9 mouse cellular contexts compared by ENCODE assay signal in the genomic region with DNA sequence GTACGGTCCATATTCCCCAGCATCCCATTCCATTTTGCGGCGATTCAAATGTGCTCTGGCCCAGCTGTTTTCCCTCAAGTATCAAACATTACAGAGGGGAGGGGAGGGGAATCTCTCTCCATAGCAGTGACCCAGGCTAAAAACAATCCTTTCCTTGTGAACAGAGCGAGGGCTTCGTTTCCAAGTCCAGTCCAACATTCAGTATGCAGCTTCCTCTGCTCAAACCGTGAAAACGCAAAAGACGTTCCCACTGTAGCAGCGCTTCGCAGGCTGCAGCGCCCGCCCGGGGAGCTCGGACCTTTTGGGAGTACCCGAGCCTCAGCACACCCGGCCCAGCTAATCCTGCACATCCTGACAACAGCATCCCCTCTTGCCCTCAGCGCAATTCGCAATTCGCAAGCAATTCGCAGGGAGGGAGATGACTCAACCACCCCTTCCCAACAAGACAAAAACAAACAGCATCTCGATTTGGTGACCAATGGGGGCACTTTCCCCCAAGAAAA.
DNase-seq lines count a peak whose midpoint lies in the region; ATAC-seq and TF ChIP-seq lines count a peak whose summit lies in the region.
"Had no signal": no experiment of that assay in that cellular context is flagged by ENCODE, and none has a peak within 500 bp of the region (broad histone marks: within the 10 kb centered on the region; RNA-seq: fewer than 3 reads in every experiment).

No protein-coding gene starts in this region.

- ATAC-seq in heart, embryonic 14.5 days (ENCODE audit: insufficient number of reproducible peaks, insufficient read depth, low FRiP score, low read depth) = no peak
- peak; percentile 57 for ATAC-seq in lung, postnatal 0 days

- no peak for TF ChIP-seq POLR2A in kidney, adult 2 months (IDR thresholded peaks at IDR 0.05; ENCODE audit: low read depth, low read length)
- no peak for TF ChIP-seq POLR2A in cortical plate, adult 2 months (IDR thresholded peaks at IDR 0.05; ENCODE audit: extremely low read depth, insufficient read depth, low read length)

- peak; percentile 19 for DNase-seq in kidney, adult 2 months
- no peak for DNase-seq in kidney, postnatal 25 days
- peak; percentile 78 for DNase-seq in lung, postnatal 0 days (ENCODE audit: low spot score)
- no peak for DNase-seq in right cerebral cortex, postnatal 25 days
- no peak for DNase-seq in ovary, postnatal 10 days (ENCODE audit: low spot score)
- DNase-seq in B cell, adult 2 months = no peak

- 53% methylated on average over 21 of the region's 21 CpGs for WGBS in kidney, adult 2 months
- WGBS in heart, embryonic 14.5 days = 56% methylated on average over 21 of the region's 21 CpGs
- 37% methylated on average over 21 of the region's 21 CpGs for WGBS in lung, postnatal 0 days

- H3K27ac ChIP-seq in kidney, adult 2 months (ENCODE audit: insufficient read depth, low read depth, low read length) = peak overlapping the region; percentile 13
- peak overlapping the region; percentile 78 for H3K27ac ChIP-seq in cortical plate, adult 2 months (ENCODE audit: insufficient read depth, low read length)
- peak overlapping the region; percentile 15 to 53; a peak in 3 of 4 replicates for H3K27ac ChIP-seq in heart, embryonic 14.5 days (replicated peaks in 1 of 2; ENCODE audit: control insufficient read depth in 1 of 2, insufficient read depth in 1 of 2, low read depth in 2 of 2, low read length in 2 of 2)
- peak overlapping the region; percentile 77 for H3K27ac ChIP-seq in lung, postnatal 0 days (ENCODE audit: low read length)

- no peaks in the 10 kb centered on the region for H3K9me3 ChIP-seq in heart, embryonic 14.5 days (ENCODE audit: control insufficient read depth, low read length)
- no peaks in the 10 kb centered on the region for H3K9me3 ChIP-seq in lung, postnatal 0 days (ENCODE audit: low read length)

- TF ChIP-seq EP300 in lung, postnatal 0 days (IDR thresholded peaks at IDR 0.05) = no peak

- H3K4me3 ChIP-seq in kidney, adult 2 months (ENCODE audit: insufficient read depth, low read depth, low read length) = no peak overlapping the region
- no peak overlapping the region for H3K4me3 ChIP-seq in cortical plate, adult 2 months (ENCODE audit: insufficient read depth, low read length)
- H3K4me3 ChIP-seq in heart, embryonic 14.5 days (ENCODE audit: control insufficient read depth in 1 of 2, insufficient read depth in 1 of 2, low read depth in 1 of 2, low read length in 2 of 2) = no peak overlapping the region
- no peak overlapping the region for H3K4me3 ChIP-seq in lung, postnatal 0 days (ENCODE audit: low read depth, low read length)

- H3K36me3 ChIP-seq in kidney, adult 2 months (ENCODE audit: control insufficient read depth, insufficient read depth, low read length) = no peaks in the 10 kb centered on the region
- no peaks in the 10 kb centered on the region for H3K36me3 ChIP-seq in heart, embryonic 14.5 days (ENCODE audit: control insufficient read depth, insufficient read depth, low read length)
- no peaks in the 10 kb centered on the region for H3K36me3 ChIP-seq in lung, postnatal 0 days (ENCODE audit: insufficient read depth, low read length)

- no peak overlapping the region for H3K9ac ChIP-seq in heart, embryonic 14.5 days (ENCODE audit: low read length)
- no peak overlapping the region; the same call in 1 of the 2 replicates for H3K9ac ChIP-seq in lung, postnatal 0 days (replicated peaks; ENCODE audit: low read depth)

- 0 out of 2 replicates have a peak, but pooled peaks cover 2% of the 10 kb centered on the region for H3K4me1 ChIP-seq in kidney, adult 2 months (ENCODE audit: control insufficient read depth, insufficient read depth, low read length)
- H3K4me1 ChIP-seq in cortical plate, adult 2 months (ENCODE audit: control insufficient read depth, insufficient read depth, low read length) = peaks cover 3% of the 10 kb centered on the region
- H3K4me1 ChIP-seq in heart, embryonic 14.5 days (ENCODE audit: control insufficient read depth in 2 of 2, insufficient read depth in 2 of 2, low read length in 2 of 2) = peaks cover 2 to 11% of the 10 kb centered on the region in 2 experiments; a peak in 3 of 4 replicates
- H3K4me1 ChIP-seq in lung, postnatal 0 days (ENCODE audit: insufficient read depth, low read depth, low read length) = no peaks in the 10 kb centered on the region; the same call in 1 of the 2 replicates

- H3K27me3 ChIP-seq in kidney, adult 2 months (replicated peaks; ENCODE audit: control insufficient read depth, insufficient read depth, low read length) = no peaks in the 10 kb centered on the region
- H3K27me3 ChIP-seq in heart, embryonic 14.5 days (ENCODE audit: control insufficient read depth, insufficient read depth, low read length) = no peaks in the 10 kb centered on the region
- H3K27me3 ChIP-seq in lung, postnatal 0 days (replicated peaks; ENCODE audit: insufficient read depth, low read length) = no peaks in the 10 kb centered on the region
- H3K27me3 ChIP-seq: CH12.LX had no signal

- peak overlapping the region; percentile 21; the same call in 1 of the 2 replicates for H3K4me2 ChIP-seq in heart, embryonic 14.5 days (ENCODE audit: low read length)
- H3K4me2 ChIP-seq in lung, postnatal 0 days (replicated peaks; ENCODE audit: low read depth, low read length) = peak overlapping the region; percentile 6; the same call in 1 of the 2 replicates

- TF ChIP-seq CTCF in kidney, adult 2 months (conservative IDR thresholded peaks at IDR 0.05; ENCODE audit: insufficient read depth, insufficient read length, low read depth, low read length) = no peak
- no peak for TF ChIP-seq CTCF in cortical plate, adult 2 months (IDR thresholded peaks at IDR 0.05; ENCODE audit: extremely low read depth, insufficient read depth, low read length)
- TF ChIP-seq CTCF in lung, postnatal 0 days (IDR thresholded peaks at IDR 0.05) = no peak

Comparison
In these comparisons a context has a peak if more than half of its experiments do, and no peak if none do; other contexts are left out.
1. DNase-seq: peak in kidney, adult 2 months (single experiment) and lung, postnatal 0 days (single experiment); none in kidney, postnatal 25 days (0 of 2), right cerebral cortex, postnatal 25 days (single experiment), ovary, postnatal 10 days (single experiment) and B cell, adult 2 months (0 of 2).
2. H3K27ac ChIP-seq: peak in every context shown above with its lines; median percentile 78 in cortical plate, adult 2 months; 77 in lung, postnatal 0 days; 34 in heart, embryonic 14.5 days; 13 in kidney, adult 2 months.